ENCODE assay signal across 19 mouse cellular contexts in genomic region chr11:91056966-91057597, GRCm38 (mm10).
DNase-seq lines count a peak whose midpoint lies in the region; ATAC-seq lines count a peak whose summit lies in the region.
"Had no signal": no experiment of that assay in that cellular context is flagged by ENCODE, and none has a peak within 500 bp of the region (broad histone marks: within the 10 kb centered on the region; RNA-seq: fewer than 3 reads in every experiment).

No protein-coding gene starts in this region.

- WGBS in hindbrain, embryonic 11.5 days = 72% methylated on average over 9 of the region's 9 CpGs
- WGBS in hindbrain, embryonic 13.5 days = 66% methylated on average over 9 of the region's 9 CpGs
- WGBS in embryonic facial prominence, embryonic 14.5 days = 58% methylated on average over 9 of the region's 9 CpGs

- no peaks in the 10 kb centered on the region for H3K9me3 ChIP-seq in hindbrain, embryonic 11.5 days (ENCODE audit: control insufficient read depth, low read length)
- H3K9me3 ChIP-seq in hindbrain, embryonic 13.5 days = no peaks in the 10 kb centered on the region
- no peaks in the 10 kb centered on the region for H3K9me3 ChIP-seq in embryonic facial prominence, embryonic 14.5 days (ENCODE audit: control insufficient read depth, low read length)
- H3K9me3 ChIP-seq: hindbrain, embryonic 15.5 days; limb, embryonic 13.5 days; neural tube, embryonic 15.5 days had no signal

- ATAC-seq in hindbrain, embryonic 11.5 days (ENCODE audit: low FRiP score) = no peak
- ATAC-seq in hindbrain, embryonic 13.5 days (ENCODE audit: low FRiP score) = no peak
- ATAC-seq in embryonic facial prominence, embryonic 14.5 days (ENCODE audit: low read depth) = no peak
- ATAC-seq in megakaryocyte progenitor cell, adult 5-6 weeks (replicated peaks; ENCODE audit: poor library complexity) = no peak
- ATAC-seq: lung, postnatal 0 days had no signal

- no peaks in the 10 kb centered on the region for H3K36me3 ChIP-seq in hindbrain, embryonic 11.5 days (ENCODE audit: control insufficient read depth, insufficient read depth, low read length)
- H3K36me3 ChIP-seq in hindbrain, embryonic 13.5 days = no peaks in the 10 kb centered on the region
- H3K36me3 ChIP-seq in embryonic facial prominence, embryonic 14.5 days (ENCODE audit: control insufficient read depth, insufficient read depth, low read length) = no peaks in the 10 kb centered on the region
- H3K36me3 ChIP-seq: hindbrain, embryonic 15.5 days; limb, embryonic 13.5 days; neural tube, embryonic 15.5 days had no signal

- H3K4me1 ChIP-seq in hindbrain, embryonic 11.5 days (replicated peaks; ENCODE audit: control insufficient read depth, insufficient read depth, low read length) = no peaks in the 10 kb centered on the region
- H3K4me1 ChIP-seq in hindbrain, embryonic 13.5 days (replicated peaks) = peaks cover 4% of the 10 kb centered on the region; the same call in 1 of the 2 replicates
- no peaks in the 10 kb centered on the region for H3K4me1 ChIP-seq in embryonic facial prominence, embryonic 14.5 days (ENCODE audit: control insufficient read depth, insufficient read depth, low read length)
- H3K4me1 ChIP-seq: hindbrain, embryonic 15.5 days; limb, embryonic 13.5 days had no signal

- peak; percentile 14 to 20 for DNase-seq in cerebellum, postnatal 10 days
- no peak for DNase-seq in cerebellum, adult 9-11 months
- DNase-seq in hindbrain, embryonic 11.5 days (ENCODE audit: low spot score) = peak; percentile 5
- DNase-seq in left cerebral cortex, postnatal 4 days = peak; percentile 10
- DNase-seq in left cerebral cortex, postnatal 10 days (ENCODE audit: extremely low spot score in 1 of 2, low spot score in 2 of 2) = no peak
- peak; percentile 47 for DNase-seq in embryonic facial prominence, embryonic 14.5 days (ENCODE audit: low spot score)
- DNase-seq: adrenal gland, adult 8-10 months; cerebellum, adult 18-20 months; gastrocnemius, postnatal 25 days; kidney, adult 11 months; thymus, postnatal 4 days had no signal

- no peak overlapping the region for H3K9ac ChIP-seq in hindbrain, embryonic 11.5 days (ENCODE audit: low read depth, low read length)
- H3K9ac ChIP-seq in hindbrain, embryonic 13.5 days = no peak overlapping the region
- no peak overlapping the region for H3K9ac ChIP-seq in embryonic facial prominence, embryonic 14.5 days (ENCODE audit: low read depth, low read length)
- H3K9ac ChIP-seq: hindbrain, embryonic 15.5 days; limb, embryonic 13.5 days; liver, embryonic 14.5 days; neural tube, embryonic 15.5 days had no signal

- intact Hi-C loops in left cerebral cortex, postnatal 4 days (cut with DNase I) = no loop called here
- intact Hi-C loops in left cerebral cortex, postnatal 10 days (cut with DNase I) = no loop called here

- no peaks in the 10 kb centered on the region for H3K27me3 ChIP-seq in hindbrain, embryonic 11.5 days (ENCODE audit: control insufficient read depth, insufficient read depth, low read length)
- H3K27me3 ChIP-seq in hindbrain, embryonic 13.5 days = no peaks in the 10 kb centered on the region
- no peaks in the 10 kb centered on the region for H3K27me3 ChIP-seq in embryonic facial prominence, embryonic 14.5 days (replicated peaks; ENCODE audit: control insufficient read depth, insufficient read depth, low read length)
- H3K27me3 ChIP-seq: hindbrain, embryonic 15.5 days; limb, embryonic 13.5 days; neural tube, embryonic 15.5 days had no signal

- no peak overlapping the region for H3K27ac ChIP-seq in hindbrain, embryonic 11.5 days (ENCODE audit: low read depth, low read length)
- H3K27ac ChIP-seq in hindbrain, embryonic 13.5 days = no peak overlapping the region
- no peak overlapping the region for H3K27ac ChIP-seq in embryonic facial prominence, embryonic 14.5 days (replicated peaks; ENCODE audit: low read depth, low read length)
- H3K27ac ChIP-seq: hindbrain, embryonic 15.5 days; limb, embryonic 13.5 days; liver, embryonic 14.5 days; neural tube, embryonic 15.5 days had no signal

- H3K4me3 ChIP-seq in hindbrain, embryonic 11.5 days (ENCODE audit: low read depth, low read length) = no peak overlapping the region
- no peak overlapping the region for H3K4me3 ChIP-seq in hindbrain, embryonic 13.5 days
- H3K4me3 ChIP-seq in embryonic facial prominence, embryonic 14.5 days (ENCODE audit: low read depth, low read length) = no peak overlapping the region
- H3K4me3 ChIP-seq: erythroblast, embryonic 14.5 days; hindbrain, embryonic 15.5 days; limb, embryonic 13.5 days; neural tube, embryonic 15.5 days had no signal

- H3K4me2 ChIP-seq in hindbrain, embryonic 11.5 days (replicated peaks; ENCODE audit: low read depth, low read length) = no peak overlapping the region
- no peak overlapping the region for H3K4me2 ChIP-seq in hindbrain, embryonic 13.5 days
- no peak overlapping the region for H3K4me2 ChIP-seq in embryonic facial prominence, embryonic 14.5 days (ENCODE audit: low read depth, low read length)
- H3K4me2 ChIP-seq: hindbrain, embryonic 15.5 days; limb, embryonic 13.5 days; neural tube, embryonic 15.5 days had no signal

Comparison
In these comparisons a context has a peak if more than half of its experiments do, and no peak if none do; other contexts are left out.
1. DNase-seq: peak in cerebellum, postnatal 10 days (2 of 2), hindbrain, embryonic 11.5 days (single experiment), left cerebral cortex, postnatal 4 days (single experiment) and embryonic facial prominence, embryonic 14.5 days (single experiment); none in cerebellum, adult 9-11 months (single experiment) and left cerebral cortex, postnatal 10 days (0 of 2).